Mouse (Mus musculus) cerebellum, adult 2 months (tissue): ENCODE results near the gene Cnot6l.

Source experiments
- CTCF ChIP-seq: fragments of 200-500 bp; IDR thresholded peaks from 2 replicates; pipeline ENCODE4 v1.5.1; 2011; ENCODE audit warnings: low read depth, mild to moderate bottlenecking, control low read depth, low read length, moderate library complexity, borderline replicate concordance; ENCODE audit not compliant: insufficient read depth
- POLR2A ChIP-seq: fragments of 200-500 bp; IDR thresholded peaks from 2 replicates; pipeline ENCODE4 v1.6.1; 2011; ENCODE audit warnings: low read length, control low read depth, borderline replicate concordance; ENCODE audit not compliant: insufficient read depth

- no peak for TF ChIP-seq CTCF
- TF ChIP-seq POLR2A = no peak
Measured at GRCm38 (mm10) chr5:96126856-96127255, 37.1 kb downstream of the Cnot6l start.
